26 mouse cellular contexts compared by ENCODE assay signal in the genomic region with DNA sequence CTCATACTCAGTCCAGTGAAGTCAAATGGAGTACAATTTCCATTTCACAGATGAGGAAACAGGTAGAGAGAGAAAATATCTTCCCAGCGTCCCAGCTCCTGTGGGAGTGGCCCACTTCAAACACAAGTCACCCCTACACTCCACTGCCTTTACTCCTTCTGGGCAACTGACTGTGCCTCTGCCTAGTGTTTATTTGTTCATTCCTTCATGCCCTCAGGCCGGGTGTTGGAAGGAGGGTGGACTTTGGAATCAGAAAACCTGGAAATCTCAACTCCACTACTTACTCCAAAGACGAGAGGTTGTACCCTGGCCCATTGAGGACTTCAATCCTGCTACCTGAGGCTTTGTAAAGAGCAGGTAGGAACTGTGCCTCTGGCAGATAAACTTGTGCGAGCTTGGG. TPM values are rescaled to one million over a fixed set of nuclear protein-coding genes. Genes with fewer than 3 reads are reported as not detected.
A peak's percentile ranks its signal among the peaks of the same experiment; 100 is the strongest.
DNase-seq lines count a peak whose midpoint lies in the region; ATAC-seq and TF ChIP-seq lines count a peak whose summit lies in the region.
"Had no signal": no experiment of that assay in that cellular context is flagged by ENCODE, and none has a peak within 500 bp of the region (broad histone marks: within the 10 kb centered on the region; RNA-seq: fewer than 3 reads in every experiment).

No protein-coding gene starts in this region.

- no peak; the same call in 1 of the 2 replicates for ATAC-seq in kidney, embryonic 14.5 days (ENCODE audit: low FRiP score, low TSS enrichment)
- ATAC-seq in lung, postnatal 0 days: peak; percentile 50
- ATAC-seq in hindbrain, postnatal 0 days: no peak

- H3K9ac ChIP-seq in kidney, embryonic 14.5 days (ENCODE audit: low read depth, low read length): no peak overlapping the region
- H3K9ac ChIP-seq in lung, postnatal 0 days (replicated peaks; ENCODE audit: low read depth): no peak overlapping the region
- no peak overlapping the region for H3K9ac ChIP-seq in hindbrain, postnatal 0 days (replicated peaks; ENCODE audit: low read length)
- H3K9ac ChIP-seq: heart, embryonic 13.5 days; hindbrain, embryonic 15.5 days; liver, embryonic 14.5 days; lung, embryonic 14.5 days; neural tube, embryonic 15.5 days had no signal

- no peak for TF ChIP-seq CTCF in lung, postnatal 0 days (IDR thresholded peaks at IDR 0.05)
- TF ChIP-seq CTCF in hindbrain, postnatal 0 days (IDR thresholded peaks at IDR 0.05; ENCODE audit: low read depth): no peak

- DNase-seq in kidney, adult 11 months: peak; percentile 37
- DNase-seq in lung, postnatal 0 days (ENCODE audit: low spot score): peak; percentile 12
- no peak for DNase-seq in lung, adult 18-20 months
- peak; percentile 21 to 40 for DNase-seq in kidney, postnatal 4 days
- no peak for DNase-seq in cerebellum, postnatal 36 days
- no peak for DNase-seq in hindbrain, postnatal 0 days (ENCODE audit: low spot score)
- DNase-seq: adrenal gland, adult 8-10 months; cerebellum, adult 2 months; cerebellum, postnatal 25 days; gastrocnemius, postnatal 36 days; heart, adult 2 months; heart, postnatal 10 days; layer of hippocampus, adult 9-11 months; liver; lung, embryonic 14.5 days; midbrain, embryonic 14.5 days; retina, postnatal 1 day; right cerebral cortex, postnatal 25 days; thymus, adult 2 months; thymus, postnatal 36 days had no signal

- H3K36me3 ChIP-seq in kidney, embryonic 14.5 days (ENCODE audit: control insufficient read depth, insufficient read depth, low read length): no peaks in the 10 kb centered on the region
- H3K36me3 ChIP-seq in lung, postnatal 0 days (ENCODE audit: insufficient read depth, low read length): no peaks in the 10 kb centered on the region
- no peaks in the 10 kb centered on the region for H3K36me3 ChIP-seq in hindbrain, postnatal 0 days (ENCODE audit: insufficient read depth, low read length)
- H3K36me3 ChIP-seq: G1E; heart, embryonic 13.5 days; hindbrain, embryonic 15.5 days; neural tube, embryonic 15.5 days had no signal

- WGBS in kidney, embryonic 14.5 days: 45% methylated on average over 4 of the region's 4 CpGs
- 40% methylated on average over 4 of the region's 4 CpGs for WGBS in lung, postnatal 0 days
- 81% methylated on average over 4 of the region's 4 CpGs for WGBS in hindbrain, postnatal 0 days

- no peak overlapping the region for H3K4me2 ChIP-seq in kidney, embryonic 14.5 days (replicated peaks; ENCODE audit: low read depth, low read length)
- no peak overlapping the region for H3K4me2 ChIP-seq in lung, postnatal 0 days (replicated peaks; ENCODE audit: low read depth, low read length)
- no peak overlapping the region for H3K4me2 ChIP-seq in hindbrain, postnatal 0 days (ENCODE audit: low read depth, low read length)
- H3K4me2 ChIP-seq: heart, embryonic 13.5 days; hindbrain, embryonic 15.5 days; lung, embryonic 14.5 days; neural tube, embryonic 15.5 days had no signal

- TF ChIP-seq EP300 in lung, postnatal 0 days (IDR thresholded peaks at IDR 0.05): no peak

- H3K27ac ChIP-seq in kidney, embryonic 14.5 days (ENCODE audit: low read depth, low read length): no peak overlapping the region
- H3K27ac ChIP-seq in lung, postnatal 0 days (ENCODE audit: low read length): no peak overlapping the region
- H3K27ac ChIP-seq in hindbrain, postnatal 0 days: no peak overlapping the region
- H3K27ac ChIP-seq: heart, adult 2 months; heart, embryonic 13.5 days; hindbrain, embryonic 15.5 days; liver, embryonic 14.5 days; neural tube, embryonic 15.5 days had no signal

- H3K9me3 ChIP-seq in kidney, embryonic 14.5 days (ENCODE audit: control insufficient read depth, low read length): no peaks in the 10 kb centered on the region
- H3K9me3 ChIP-seq in lung, postnatal 0 days (ENCODE audit: low read length): no peaks in the 10 kb centered on the region
- H3K9me3 ChIP-seq in hindbrain, postnatal 0 days (ENCODE audit: low read length): no peaks in the 10 kb centered on the region
- H3K9me3 ChIP-seq: G1E; heart, embryonic 13.5 days; hindbrain, embryonic 15.5 days; neural tube, embryonic 15.5 days had no signal

- 0 out of 2 replicates have a peak, but pooled peaks cover 11% of the 10 kb centered on the region for H3K4me1 ChIP-seq in kidney, embryonic 14.5 days (ENCODE audit: control insufficient read depth, insufficient read depth, low read length)
- H3K4me1 ChIP-seq in lung, postnatal 0 days (ENCODE audit: insufficient read depth, low read depth, low read length): no peaks in the 10 kb centered on the region
- H3K4me1 ChIP-seq in hindbrain, postnatal 0 days (ENCODE audit: insufficient read depth, low read length): no peaks in the 10 kb centered on the region
- H3K4me1 ChIP-seq: hindbrain, embryonic 15.5 days; neural tube, embryonic 15.5 days had no signal

- no peak overlapping the region for H3K4me3 ChIP-seq in kidney, embryonic 14.5 days (ENCODE audit: low read length)
- H3K4me3 ChIP-seq in lung, postnatal 0 days (ENCODE audit: low read depth, low read length): no peak overlapping the region
- H3K4me3 ChIP-seq in hindbrain, postnatal 0 days (ENCODE audit: low read length): no peak overlapping the region
- H3K4me3 ChIP-seq: heart, adult 2 months; heart, embryonic 13.5 days; hindbrain, embryonic 15.5 days; neural tube, embryonic 15.5 days had no signal

- H3K27me3 ChIP-seq in kidney, embryonic 14.5 days (ENCODE audit: control insufficient read depth, insufficient read depth, low read length): no peaks in the 10 kb centered on the region
- 0 out of 2 replicates have a peak, but pooled peaks cover 2% of the 10 kb centered on the region for H3K27me3 ChIP-seq in lung, postnatal 0 days (replicated peaks; ENCODE audit: insufficient read depth, low read length)
- no peaks in the 10 kb centered on the region for H3K27me3 ChIP-seq in hindbrain, postnatal 0 days (ENCODE audit: insufficient read depth, low read length)
- H3K27me3 ChIP-seq: neural tube, embryonic 15.5 days had no signal

RNA-seq across cellular contexts. Expression of gene Glis3, which starts 6.5 kb away (rescaled TPM):
- polyA plus RNA-seq in kidney, embryonic 14.5 days (2014; fragmentation: Nextera tagmentation; extraction: Ambion mirVana): 7.1 and 7.9 TPM in 2 replicates
- 2.0 and 2.3 TPM in 2 replicates for polyA plus RNA-seq in lung, postnatal 0 days (2015; fragmentation: Nextera tagmentation; extraction: Ambion mirVana)
- 11.4 and 16.2 TPM in 2 replicates for total RNA-seq in hindbrain, postnatal 0 days (2014; rRNA removed)
- polyA plus RNA-seq in hindbrain, postnatal 0 days (2015; fragmentation: Nextera tagmentation; extraction: Ambion mirVana): 1.6 and 1.8 TPM in 2 replicates
- polyA plus RNA-seq: G1E had no signal

Comparison
In these comparisons a context has a peak if more than half of its experiments do, and no peak if none do; other contexts are left out.
1. DNase-seq: peak in kidney, adult 11 months (single experiment), lung, postnatal 0 days (single experiment) and kidney, postnatal 4 days (2 of 2); none in lung, adult 18-20 months (0 of 2), cerebellum, postnatal 36 days (0 of 2) and hindbrain, postnatal 0 days (single experiment).